Mouse (Mus musculus): ENCODE measurements at regions not wholly inside any gene's neighbourhood (a gene's known extent, or its start where the extent isn't known, plus 50 kb on each side); places are given as distances from the start of the nearest gene placed in this dataset.

GRCm38 (mm10) chr5:77487837-77488827, 80.3 kb upstream of the Igfbp7 start:
- no peak for DNase-seq (ENCODE audit: low spot score in 2 of 2)

- no peak for DNase-seq (ENCODE audit: low spot score in 2 of 2)
Observed at GRCm38 (mm10) chr5:77483053-77483717, 75.3 kb upstream of the Igfbp7 start.

- DNase-seq (ENCODE audit: low spot score in 2 of 2) = no peak
Observed at GRCm38 (mm10) chr5:77481811-77482210, 74.0 kb upstream of the Igfbp7 start.

- DNase-seq (ENCODE audit: low spot score in 2 of 2) = peak; percentile 37 to 41
Observed at GRCm38 (mm10) chr5:77477794-77478193, 70.0 kb upstream of the Igfbp7 start.

- DNase-seq (ENCODE audit: low spot score in 2 of 2) = no peak
Observed at GRCm38 (mm10) chr5:77473896-77474486, 66.2 kb upstream of the Igfbp7 start.

- no peak for DNase-seq (ENCODE audit: low spot score in 2 of 2)
Observed at GRCm38 (mm10) chr5:77469236-77469766, 61.5 kb upstream of the Igfbp7 start.

- peak in 1 of 2 experiments; percentile 39 for DNase-seq (ENCODE audit: low spot score in 2 of 2)
Observed at GRCm38 (mm10) chr5:77468467-77468866, 60.6 kb upstream of the Igfbp7 start.

GRCm38 (mm10) chr5:77464851-77465548, 57.2 kb upstream of the Igfbp7 start:
- peak in 1 of 2 experiments; percentile 50 for DNase-seq (ENCODE audit: low spot score in 2 of 2)

GRCm38 (mm10) chr5:77459896-77460717, 52.3 kb upstream of the Igfbp7 start:
- DNase-seq (ENCODE audit: low spot score in 2 of 2) = peak; percentile 88 to 98

Data from layer of hippocampus, adult 8-10 months (tissue).